Mouse (Mus musculus): ENCODE measurements at regions not wholly inside any gene's neighbourhood (a gene's known extent, or its start where the extent isn't known, plus 50 kb on each side); places are given as distances from the start of the nearest gene placed in this dataset.

GRCm38 (mm10) chr16:78135501-78135900 lies 165.8 kb upstream of the Cxadr start:
- Histone ChIP-seq H3K9me3 (replicated peaks; ENCODE audit: insufficient read depth, low read length) (no peaks in the 10 kb centered on the region), H3K79me2 (ENCODE audit: control insufficient read depth, insufficient read depth, low read length, poor library complexity) (no peaks in the 10 kb centered on the region), H3K27me3 (ENCODE audit: control insufficient read depth in 1 of 2, insufficient read depth in 2 of 2, low read length in 2 of 2) (no peaks in the 10 kb centered on the region), H3K4me1 (ENCODE audit: control insufficient read depth in 1 of 2, insufficient read depth in 2 of 2, low read length in 2 of 2) (no peaks in the 10 kb centered on the region), H3K4me3 (ENCODE audit: control insufficient read depth in 1 of 2, insufficient read depth in 1 of 2, low read depth in 2 of 2, low read length in 2 of 2) (no peak overlapping the region), H3K36me3 (ENCODE audit: control insufficient read depth in 1 of 2, insufficient read depth in 2 of 2, low read length in 2 of 2) (no peaks in the 10 kb centered on the region), H3K9ac (ENCODE audit: control insufficient read depth, low read depth, low read length, poor library complexity, severe bottlenecking) (no peak overlapping the region), H3K27ac (ENCODE audit: control insufficient read depth, low read depth, low read length) (no peak overlapping the region)
- no peak for DNase-seq (ENCODE audit: low read depth, low spot score)
- no peak for TF ChIP-seq JUND (IDR thresholded peaks at IDR 0.05; ENCODE audit: low read depth, low read length)
- TF ChIP-seq KAT2A (conservative IDR thresholded peaks at IDR 0.05; ENCODE audit: low read depth, low read length) = no peak
- TF ChIP-seq MEF2A (IDR thresholded peaks at IDR 0.05; ENCODE audit: extremely low read depth, insufficient replicate concordance, low read depth, low read length, poor library complexity, severe bottlenecking) = no peak
- TF ChIP-seq CHD1 (IDR thresholded peaks at IDR 0.05; ENCODE audit: low read depth, low read length) = no peak
- no peak for TF ChIP-seq MXI1 (IDR thresholded peaks at IDR 0.05; ENCODE audit: low read depth, low read length)
- no peak for TF ChIP-seq MAFK (IDR thresholded peaks at IDR 0.05; ENCODE audit: borderline replicate concordance, low read depth, low read length)

GRCm38 (mm10) chr16:78134531-78134930 lies 166.8 kb upstream of the Cxadr start:
- no peak overlapping the region for H3K27ac ChIP-seq (ENCODE audit: control insufficient read depth, low read depth, low read length)
- H3K4me1 ChIP-seq (ENCODE audit: control insufficient read depth in 1 of 2, insufficient read depth in 2 of 2, low read length in 2 of 2) = no peaks in the 10 kb centered on the region
- H3K36me3 ChIP-seq (ENCODE audit: control insufficient read depth in 1 of 2, insufficient read depth in 2 of 2, low read length in 2 of 2) = no peaks in the 10 kb centered on the region
- H3K9me3 ChIP-seq (replicated peaks; ENCODE audit: insufficient read depth, low read length) = no peaks in the 10 kb centered on the region
- TF ChIP-seq ELF1 (IDR thresholded peaks at IDR 0.05; ENCODE audit: low read depth, low read length) (no peak), UBTF (IDR thresholded peaks at IDR 0.05; ENCODE audit: borderline replicate concordance, insufficient read depth, low read depth, low read length) (no peak), NRF1 (IDR thresholded peaks at IDR 0.05; ENCODE audit: insufficient read depth, low read depth, low read length, poor library complexity, severe bottlenecking) (no peak), CTCF (IDR thresholded peaks at IDR 0.05 in 2 of 3, conservative IDR thresholded peaks at IDR 0.05 in 1 of 3; ENCODE audit: control insufficient read depth in 1 of 3, insufficient read depth in 1 of 3, low read depth in 2 of 3, low read length in 3 of 3, poor library complexity in 1 of 3, severe bottlenecking in 1 of 3) (no peak), KAT2A (conservative IDR thresholded peaks at IDR 0.05; ENCODE audit: low read depth, low read length) (no peak), HCFC1 (IDR thresholded peaks at IDR 0.05; ENCODE audit: low read depth, low read length) (no peak), USF2 (IDR thresholded peaks at IDR 0.05; ENCODE audit: borderline replicate concordance in 1 of 2, insufficient read depth in 1 of 2, low read depth in 1 of 2, low read length in 2 of 2) (no peak), TCF12 (IDR thresholded peaks at IDR 0.05; ENCODE audit: low read depth, low read length) (no peak), RCOR1 (IDR thresholded peaks at IDR 0.05; ENCODE audit: low read depth, low read length) (no peak), POLR2AphosphoS5 (IDR thresholded peaks at IDR 0.05; ENCODE audit: borderline replicate concordance, low read depth, low read length) (no peak), RAD21 (IDR thresholded peaks at IDR 0.05; ENCODE audit: low read depth, low read length) (no peak), MYB (IDR thresholded peaks at IDR 0.05; ENCODE audit: low read depth, low read length) (no peak), CHD2 (IDR thresholded peaks at IDR 0.05; ENCODE audit: low read length) (no peak), MYC (IDR thresholded peaks at IDR 0.05; ENCODE audit: low read depth, low read length) (no peak), MXI1 (IDR thresholded peaks at IDR 0.05; ENCODE audit: low read depth, low read length) (no peak), JUND (IDR thresholded peaks at IDR 0.05; ENCODE audit: low read depth, low read length) (no peak), SMC3 (IDR thresholded peaks at IDR 0.05; ENCODE audit: low read depth, low read length) (no peak)
- no peak overlapping the region for H3K4me3 ChIP-seq (ENCODE audit: control insufficient read depth in 1 of 2, insufficient read depth in 1 of 2, low read depth in 2 of 2, low read length in 2 of 2)
- no peak for DNase-seq (ENCODE audit: low read depth, low spot score)
- H3K27me3 ChIP-seq (ENCODE audit: control insufficient read depth in 1 of 2, insufficient read depth in 2 of 2, low read length in 2 of 2) = no peaks in the 10 kb centered on the region
- no peaks in the 10 kb centered on the region for H3K79me2 ChIP-seq (ENCODE audit: control insufficient read depth, insufficient read depth, low read length, poor library complexity)
- H3K9ac ChIP-seq (ENCODE audit: control insufficient read depth, low read depth, low read length, poor library complexity, severe bottlenecking) = no peak overlapping the region
